In genomic region chr3:125794606-125795005, GRCm38 (mm10) we compare ENCODE assay signal across 17 mouse cellular contexts.
DNase-seq lines count a peak whose midpoint lies in the region; TF ChIP-seq lines count a peak whose summit lies in the region.
"Had no signal": no experiment of that assay in that cellular context is flagged by ENCODE, and none has a peak within 500 bp of the region (broad histone marks: within the 10 kb centered on the region; RNA-seq: fewer than 3 reads in every experiment).

No protein-coding gene starts in this region.

- TF ChIP-seq EP300 in heart, adult 2 months (IDR thresholded peaks at IDR 0.05; ENCODE audit: insufficient read depth, low read depth, low read length), result no peak

- DNase-seq in adrenal gland, postnatal 10 days, result peak; percentile 44
- no peak for DNase-seq in adrenal gland, adult 18-20 months (ENCODE audit: low spot score in 2 of 2)
- peak; percentile 17 for DNase-seq in heart, adult 2 months
- no peak for DNase-seq in heart, adult 11 months
- DNase-seq in left cerebral cortex, postnatal 4 days, result peak; percentile 1
- DNase-seq in left cerebral cortex, adult 9 months (ENCODE audit: low spot score in 2 of 2), result no peak
- peak; percentile 2 for DNase-seq in adrenal gland, postnatal 25 days
- no peak for DNase-seq in layer of hippocampus, adult 9-11 months
- DNase-seq: cerebellum, adult 2 months; cerebellum, postnatal 25 days; gastrocnemius, postnatal 36 days; kidney, adult 11 months; kidney, adult 9 months had no signal

- H3K79me2 ChIP-seq in heart, adult 2 months (replicated peaks; ENCODE audit: control insufficient read depth, insufficient read depth, low read length), result no peaks in the 10 kb centered on the region

- intact Hi-C loops in heart, adult 2 months (cut with DNase I), result no loop called here
- intact Hi-C loops in left cerebral cortex, postnatal 4 days (cut with DNase I), result no loop called here

- TF ChIP-seq POLR2A in heart, adult 2 months (IDR thresholded peaks at IDR 0.05; ENCODE audit: insufficient read depth, low read depth, low read length), result no peak

- H3K36me3 ChIP-seq in heart, adult 2 months (ENCODE audit: control insufficient read depth, insufficient read depth, low read length), result no peaks in the 10 kb centered on the region
- H3K36me3 ChIP-seq: embryonic facial prominence, embryonic 12.5 days; forebrain, embryonic 15.5 days; hindbrain, embryonic 13.5 days had no signal

- no peaks in the 10 kb centered on the region for H3K4me1 ChIP-seq in heart, adult 2 months (ENCODE audit: control insufficient read depth, insufficient read depth, low read length)
- H3K4me1 ChIP-seq: embryonic facial prominence, embryonic 12.5 days; forebrain, embryonic 15.5 days; hindbrain, embryonic 13.5 days had no signal

- WGBS in heart, adult 2 months, result 21% methylated on average over 1 of the region's 1 CpGs

- no peak overlapping the region for H3K27ac ChIP-seq in heart, adult 2 months
- H3K27ac ChIP-seq: embryonic facial prominence, embryonic 12.5 days; forebrain, embryonic 15.5 days; hindbrain, embryonic 13.5 days; hindbrain, postnatal 0 days had no signal

- H3K9ac ChIP-seq in heart, adult 2 months (ENCODE audit: low read depth, low read length), result no peak overlapping the region
- H3K9ac ChIP-seq: embryonic facial prominence, embryonic 12.5 days; forebrain, embryonic 15.5 days; hindbrain, embryonic 13.5 days had no signal

- no peak overlapping the region for H3K4me3 ChIP-seq in heart, adult 2 months
- H3K4me3 ChIP-seq: embryonic facial prominence, embryonic 12.5 days; forebrain, embryonic 15.5 days; hindbrain, embryonic 13.5 days had no signal

- no peak for TF ChIP-seq CTCF in heart, adult 2 months (IDR thresholded peaks at IDR 0.05)

- no peaks in the 10 kb centered on the region for H3K27me3 ChIP-seq in heart, adult 2 months (ENCODE audit: control insufficient read depth, insufficient read depth, low read length)
- H3K27me3 ChIP-seq: embryonic facial prominence, embryonic 12.5 days; forebrain, embryonic 15.5 days; hindbrain, embryonic 13.5 days had no signal

Comparison
In these comparisons a context has a peak if more than half of its experiments do, and no peak if none do; other contexts are left out.
1. DNase-seq: peak in adrenal gland, postnatal 10 days (single experiment), heart, adult 2 months (2 of 2), left cerebral cortex, postnatal 4 days (single experiment) and adrenal gland, postnatal 25 days (single experiment); none in adrenal gland, adult 18-20 months (0 of 2), heart, adult 11 months (single experiment), left cerebral cortex, adult 9 months (0 of 2) and layer of hippocampus, adult 9-11 months (single experiment).